Mouse (Mus musculus) heart, adult 2 months (tissue): Measurements from ENCODE around the gene Olfr223. TPM values are rescaled to one million over a fixed set of nuclear protein-coding genes. Genes with fewer than 3 reads are reported as not detected.
"Not testable (repeated sequence)": the region's sequence is repeated elsewhere in the genome, so short reads cannot be mapped to it uniquely, and the experiment has no call there.

ENCODE experiments used
- DNase-seq, 2 experiments: peaks; one replicate each; pipeline ENCODE4 v3.0.0; 2021
- H3K27ac ChIP-seq: fragments of 200-600 bp; 2 replicates; pipeline ENCODE4 v1.8.1; 2022
- H3K27me3 ChIP-seq: fragments of 200-500 bp; 2 replicates; pipeline ENCODE4 v1.6.1; 2012; ENCODE audit warnings: mild to moderate bottlenecking, low read length, inconsistent platforms, mixed read lengths; ENCODE audit not compliant: control insufficient read depth, insufficient read depth
- H3K36me3 ChIP-seq: fragments of 200-500 bp; 2 replicates; pipeline ENCODE4 v1.6.1; 2012; ENCODE audit warnings: low read length, inconsistent platforms; ENCODE audit not compliant: control insufficient read depth, insufficient read depth
- H3K4me1 ChIP-seq: fragments of 200-500 bp; 2 replicates; pipeline ENCODE4 v1.6.1; 2011; ENCODE audit warnings: low read length; ENCODE audit not compliant: control insufficient read depth, insufficient read depth
- H3K4me3 ChIP-seq: fragments of 200-600 bp; 2 replicates; pipeline ENCODE4 v1.8.1; 2022
- H3K79me2 ChIP-seq: fragments of 200-500 bp; replicated peaks from 2 replicates; pipeline ENCODE4 v1.6.1; 2012; ENCODE audit warnings: mild to moderate bottlenecking, inconsistent platforms, low read length, moderate library complexity, mixed read lengths; ENCODE audit not compliant: control insufficient read depth, insufficient read depth
- H3K9ac ChIP-seq: fragments of 200-500 bp; 2 replicates; pipeline ENCODE4 v1.6.1; 2012; ENCODE audit warnings: low read depth, mild to moderate bottlenecking, control low read depth, inconsistent platforms, low read length, mixed read lengths
- CTCF ChIP-seq: fragments of 200-600 bp; IDR thresholded peaks from 2 replicates; pipeline ENCODE4 v1.8.1; 2022; ENCODE audit warnings: antibody characterized with exemption, mild to moderate bottlenecking, moderate library complexity
- EP300 ChIP-seq: fragments of 200-500 bp; IDR thresholded peaks from 2 replicates; pipeline ENCODE4 v1.6.1; 2011; ENCODE audit warnings: low read depth, low read length, control low read depth; ENCODE audit not compliant: insufficient read depth
- POLR2A ChIP-seq: fragments of 200-500 bp; IDR thresholded peaks from 2 replicates; pipeline ENCODE4 v1.6.1; 2011; ENCODE audit warnings: mild to moderate bottlenecking, low read depth, low read length, control low read depth; ENCODE audit not compliant: insufficient read depth
- WGBS: fragments of 180-500 bp; shearing (Covaris S2); methylation state at CpG from one replicate; pipeline ENCODE4 v1.1.7; 2018; 5-methylcytosine and 5-hydroxymethylcytosine counted together
- intact Hi-C: fragments of 180-260 bp; cut with DNase I; formaldehyde crosslinking; loops from one replicate; pipeline ENCODE4 v1.15.1; 2025
- polyA plus RNA-seq: library from polyadenylated mRNA; depleted of rRNA; stranded (reverse); fragments of >200 nt; gene quantifications from 2 replicates; pipeline ENCODE4 v1.2.3, GENCODE M21; 2012
- total RNA-seq, 2 experiments: library from RNA; stranded (reverse); gene quantifications; 2 replicates each; pipeline ENCODE4 v1.2.3; 2021

The Olfr223 gene
- total and polyA plus RNA-seq, 3 experiments, result not detected

- Histone ChIP-seq H3K27me3 (no peaks in the 10 kb centered on the region), H3K4me3 (no peak overlapping the region), H3K79me2 (no peaks in the 10 kb centered on the region), H3K36me3 (no peaks in the 10 kb centered on the region), H3K27ac (no peak overlapping the region), H3K4me1 (no peaks in the 10 kb centered on the region), H3K9ac (no peak overlapping the region)
- TF ChIP-seq POLR2A (no peak), CTCF (no peak), EP300 (no peak)
- no peak for DNase-seq
- intact Hi-C loops, result no loop called here
- WGBS, result 72% methylated on average over 5 of the region's 5 CpGs
Measured at GRCm38 (mm10) chr11:59628177-59628576, 35.1 kb upstream of the Olfr223 start.

- WGBS, result 75% methylated on average over 7 of the region's 7 CpGs
- Histone ChIP-seq H3K27me3 (no peaks in the 10 kb centered on the region), H3K27ac (no peak overlapping the region), H3K4me3 (no peak overlapping the region), H3K4me1 (no peaks in the 10 kb centered on the region), H3K79me2 (no peaks in the 10 kb centered on the region), H3K36me3 (no peaks in the 10 kb centered on the region), H3K9ac (no peak overlapping the region)
- no peak for DNase-seq
- intact Hi-C loops, result no loop called here
- TF ChIP-seq POLR2A (no peak), EP300 (no peak), CTCF (no peak)
Measured at GRCm38 (mm10) chr11:59626192-59626591, 33.1 kb upstream of the Olfr223 start.

- H3K27me3 ChIP-seq, result no peaks in the 10 kb centered on the region
- H3K36me3 ChIP-seq, result no peaks in the 10 kb centered on the region
- DNase-seq, result peak; percentile 60 to 64
- no peak overlapping the region for H3K9ac ChIP-seq
- no peak overlapping the region for H3K4me3 ChIP-seq
- intact Hi-C loops, result loop anchor here (1.0 to 2.0 kb wide), 2 partner anchors 122 to 155 kb away; no protein-coding TSS in a partner anchor
- H3K4me1 ChIP-seq, result no peaks in the 10 kb centered on the region
- WGBS, result 23% methylated on average over 6 of the region's 6 CpGs
- no peaks in the 10 kb centered on the region for H3K79me2 ChIP-seq
- H3K27ac ChIP-seq, result no peak overlapping the region
- TF ChIP-seq CTCF (peak; percentile 91), POLR2A (no peak), EP300 (peak; percentile 66; the same call in 1 of the 2 replicates)
Measured at GRCm38 (mm10) chr11:59624017-59624630, 31.0 kb upstream of the Olfr223 start.

- Histone ChIP-seq H3K27me3 (no peaks in the 10 kb centered on the region), H3K4me1 (no peaks in the 10 kb centered on the region), H3K36me3 (no peaks in the 10 kb centered on the region), H3K4me3 (no peak overlapping the region), H3K27ac (no peak overlapping the region), H3K9ac (no peak overlapping the region), H3K79me2 (no peaks in the 10 kb centered on the region)
- 61% methylated on average over 3 of the region's 3 CpGs for WGBS
- TF ChIP-seq CTCF (no peak), POLR2A (no peak), EP300 (no peak)
- DNase-seq, result no peak
- intact Hi-C loops, result no loop called here
Measured at GRCm38 (mm10) chr11:59622214-59622613, 29.1 kb upstream of the Olfr223 start.

GRCm38 (mm10) chr11:59616986-59617385, 23.9 kb upstream of the Olfr223 start:
- intact Hi-C loops, H3K79me2 ChIP-seq, H3K4me1 ChIP-seq, DNase-seq, H3K9ac ChIP-seq, H3K27ac ChIP-seq, H3K36me3 ChIP-seq, H3K4me3 ChIP-seq, H3K27me3 ChIP-seq: not testable (repeated sequence)
- 86% methylated on average over 2 of the region's 2 CpGs for WGBS

- H3K79me2 ChIP-seq, result no peaks in the 10 kb centered on the region
- no peak overlapping the region for H3K4me3 ChIP-seq
- intact Hi-C loops, result loop anchor here (5.0 kb wide), 2 partner anchors 87 to 312 kb away; partner anchors contain the start of gene Zkscan17
- 16% methylated on average over 4 of the region's 4 CpGs for WGBS
- no peak overlapping the region for H3K27ac ChIP-seq
- H3K27me3 ChIP-seq, result no peaks in the 10 kb centered on the region
- no peak overlapping the region for H3K9ac ChIP-seq
- no peak for DNase-seq
- no peaks in the 10 kb centered on the region for H3K36me3 ChIP-seq
- no peaks in the 10 kb centered on the region for H3K4me1 ChIP-seq
- no peak for TF ChIP-seq EP300
- peak; percentile 66 for TF ChIP-seq CTCF
Measured at GRCm38 (mm10) chr11:59614120-59614519, 21.0 kb upstream of the Olfr223 start.
